Mouse (Mus musculus) embryonic fibroblast, embryonic 13.5 days (primary cell): ENCODE measurements around the gene Fam207a.

Experiments
- CTCF ChIP-seq: IDR thresholded peaks from 2 replicates; pipeline ENCODE4 v1.5.1; 2011; ENCODE audit warnings: mild to moderate bottlenecking, control low read depth, low read length, moderate library complexity, borderline replicate concordance; ENCODE audit not compliant: insufficient read depth
- POLR2A ChIP-seq: IDR thresholded peaks from 2 replicates; pipeline ENCODE4 v1.6.1; 2011; ENCODE audit warnings: low read depth, mild to moderate bottlenecking, control low read depth, low read length, moderate library complexity

GRCm38 (mm10) chr10:77464181-77464936, 51.2 kb downstream of the Fam207a start:
- TF ChIP-seq CTCF (no peak), POLR2A (no peak)
